Mouse (Mus musculus) forebrain, embryonic 10.5 days (tissue): ENCODE data around the gene Mrpl28. TPM values are rescaled to one million over a fixed set of nuclear protein-coding genes. Genes with fewer than 3 reads are reported as not detected.
"Not testable (repeated sequence)": the region's sequence is repeated elsewhere in the genome, so short reads cannot be mapped to it uniquely, and the experiment has no call there.

ENCODE experiments used
- DNase-seq: peaks from one replicate; pipeline ENCODE4 v3.0.0-alpha.2; 2017; ENCODE audit warnings: low spot score; ENCODE audit errors: extremely low spot score
- H3K27ac ChIP-seq: fragments of 300-500 bp; sonication (generic); 2 replicates; pipeline ENCODE4 v1.5.1; 2016; ENCODE audit warnings: mild to moderate bottlenecking
- H3K27me3 ChIP-seq: fragments of 300-500 bp; sonication (generic); 2 replicates; pipeline ENCODE4 v1.6.1; 2016; ENCODE audit warnings: mild to moderate bottlenecking; ENCODE audit not compliant: poor library complexity, severe bottlenecking
- H3K36me3 ChIP-seq: fragments of 300-500 bp; sonication (generic); replicated peaks from 2 replicates; pipeline ENCODE4 v1.6.1; 2016; ENCODE audit warnings: mild to moderate bottlenecking, moderate library complexity
- H3K4me1 ChIP-seq: fragments of 300-500 bp; sonication (generic); 2 replicates; pipeline ENCODE4 v1.6.1; 2016
- H3K4me3 ChIP-seq: fragments of 300-500 bp; sonication (generic); 2 replicates; pipeline ENCODE4 v1.5.1; 2016; ENCODE audit warnings: mild to moderate bottlenecking, moderate library complexity
- H3K9me3 ChIP-seq: fragments of 300-500 bp; sonication (generic); 2 replicates; pipeline ENCODE4 v1.6.1; 2016; ENCODE audit warnings: mild to moderate bottlenecking, moderate library complexity
- WGBS: fragments of 180-500 bp; shearing (Covaris S2); methylation state at CpG from one replicate; pipeline ENCODE4 v1.1.7; 2016; 5-methylcytosine and 5-hydroxymethylcytosine counted together
- polyA plus RNA-seq: library from polyadenylated mRNA; unstranded; fragments of >200 nt; fragmentation: Nextera tagmentation; extraction: Ambion mirVana; gene quantifications from 2 replicates; pipeline ENCODE4 v1.2.1, GENCODE M21; 2016

Mrpl28 gene
- 318 and 342 TPM in 2 replicates for polyA plus RNA-seq

DNA sequence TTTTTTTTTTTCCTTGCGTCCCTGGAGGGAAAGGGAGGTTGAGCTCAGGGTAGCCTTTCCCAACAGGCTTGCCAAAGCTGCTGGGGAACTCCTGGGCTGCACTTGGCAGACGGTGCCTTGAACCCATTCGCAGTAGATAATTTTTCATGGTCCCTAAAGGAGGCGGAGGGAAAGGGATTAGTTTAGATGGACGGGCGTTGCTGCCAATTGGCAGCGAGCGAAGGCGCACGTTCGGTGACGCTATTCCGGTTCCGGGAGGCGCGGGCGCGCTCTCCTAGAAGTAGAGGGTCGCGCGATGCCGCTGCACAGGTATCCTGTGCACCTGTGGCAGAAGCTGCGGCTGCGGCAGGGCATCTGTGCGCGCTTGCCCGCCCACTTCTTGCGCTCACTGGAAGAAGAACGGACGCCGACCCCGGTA lies at the start of gene Mrpl28:
Gene Mrpl28 (plus strand): TSS at position 234 of the 418 bp plus-strand sequence.
- Histone ChIP-seq H3K4me3 (peak within 1 kb of the TSS; percentile 95), H3K27ac (peak within 1 kb of the TSS; percentile 84), H3K9me3 (no peaks in the 10 kb centered on the region), H3K27me3 (peaks cover 16% of the 10 kb centered on the region), H3K4me1 (peaks cover 32% of the 10 kb centered on the region), H3K36me3 (peaks cover 39% of the 10 kb centered on the region)
- WGBS: under 1% methylated on average over 32 of the region's 32 CpGs
- DNase-seq: peak; percentile 92

DNA sequence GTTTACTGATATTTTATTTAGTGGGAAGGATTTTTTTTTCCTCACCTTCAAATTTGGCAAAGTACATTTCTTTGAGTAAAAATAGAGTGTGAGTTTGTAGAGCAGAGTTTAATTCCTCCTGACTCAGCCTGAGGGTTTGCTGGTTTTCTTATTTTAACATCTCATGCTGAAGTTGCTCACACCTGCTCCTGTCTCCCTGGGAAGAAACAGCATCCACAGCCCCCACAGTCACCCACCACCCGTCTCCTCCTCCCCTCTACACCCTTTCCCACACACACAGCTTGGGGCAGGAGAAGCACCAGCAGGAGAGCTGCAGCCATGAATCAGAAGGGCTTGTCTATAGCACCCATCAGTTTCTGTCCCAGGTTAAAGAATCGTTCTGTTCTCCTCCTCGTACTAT lies 48.1 kb upstream of the Mrpl28 start:
- Histone ChIP-seq H3K4me1 (no peaks in the 10 kb centered on the region), H3K4me3 (no peak overlapping the region), H3K27ac (no peak overlapping the region), H3K27me3 (peaks cover 15% of the 10 kb centered on the region), H3K9me3 (no peaks in the 10 kb centered on the region), H3K36me3 (no peaks in the 10 kb centered on the region)
- WGBS: 78% methylated on average over 3 of the region's 3 CpGs
- DNase-seq: no peak

DNA sequence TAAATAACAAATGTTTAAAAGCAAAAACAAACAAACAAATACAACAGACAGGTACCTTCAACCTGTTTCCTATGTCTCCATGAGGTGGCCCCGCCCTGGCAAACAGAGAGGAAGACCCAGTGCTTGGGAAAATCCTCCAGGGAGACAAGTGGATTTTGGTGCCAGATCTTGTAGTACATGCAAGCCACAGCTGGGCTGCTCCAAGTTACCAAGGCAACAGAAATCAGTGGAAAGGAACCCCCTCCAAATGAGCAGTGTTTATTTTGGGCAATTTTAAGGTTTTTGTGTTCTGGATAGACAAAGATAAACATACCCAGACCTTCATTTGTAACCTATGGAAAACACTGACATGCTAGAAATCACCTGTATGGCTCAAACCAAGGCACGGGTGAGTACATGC lies 44.4 kb upstream of the Mrpl28 start:
- 86% methylated on average over 2 of the region's 2 CpGs for WGBS
- no peak overlapping the region for H3K4me3 ChIP-seq
- no peak overlapping the region for H3K27ac ChIP-seq

DNA sequence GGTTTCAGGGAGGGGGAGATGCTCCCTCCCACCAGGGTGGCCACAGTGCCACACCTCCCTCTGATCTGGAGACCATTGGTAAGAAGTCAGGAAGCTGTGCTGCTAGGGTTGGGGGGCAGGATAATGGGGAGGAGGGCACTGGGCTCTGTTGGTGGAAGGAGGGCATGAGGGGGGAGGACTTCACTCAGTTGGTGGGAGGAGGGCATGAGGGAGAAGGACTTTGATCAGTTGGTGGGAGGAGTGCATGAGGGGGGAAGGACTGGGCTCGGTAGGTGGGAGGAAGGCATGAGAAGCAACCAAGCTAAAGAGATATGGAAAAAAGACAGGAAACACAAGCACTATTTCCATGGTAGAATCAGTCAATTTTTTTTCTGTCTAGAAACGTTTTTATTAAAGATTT lies 42.4 kb upstream of the Mrpl28 start:
- DNase-seq: no peak
- H3K4me3 ChIP-seq: no peak overlapping the region
- no peaks in the 10 kb centered on the region for H3K4me1 ChIP-seq
- no peaks in the 10 kb centered on the region for H3K9me3 ChIP-seq
- peaks cover 25% of the 10 kb centered on the region for H3K36me3 ChIP-seq
- H3K27ac ChIP-seq: no peak overlapping the region
- WGBS: 56% methylated on average over 2 of the region's 2 CpGs
- no peaks in the 10 kb centered on the region for H3K27me3 ChIP-seq

More for the DNA sequence above, 44.4 kb upstream of the Mrpl28 start:
- no peaks in the 10 kb centered on the region for H3K4me1 ChIP-seq
- no peaks in the 10 kb centered on the region for H3K27me3 ChIP-seq
- H3K9me3 ChIP-seq: no peaks in the 10 kb centered on the region
- peaks cover 21% of the 10 kb centered on the region for H3K36me3 ChIP-seq
- no peak for DNase-seq

DNA sequence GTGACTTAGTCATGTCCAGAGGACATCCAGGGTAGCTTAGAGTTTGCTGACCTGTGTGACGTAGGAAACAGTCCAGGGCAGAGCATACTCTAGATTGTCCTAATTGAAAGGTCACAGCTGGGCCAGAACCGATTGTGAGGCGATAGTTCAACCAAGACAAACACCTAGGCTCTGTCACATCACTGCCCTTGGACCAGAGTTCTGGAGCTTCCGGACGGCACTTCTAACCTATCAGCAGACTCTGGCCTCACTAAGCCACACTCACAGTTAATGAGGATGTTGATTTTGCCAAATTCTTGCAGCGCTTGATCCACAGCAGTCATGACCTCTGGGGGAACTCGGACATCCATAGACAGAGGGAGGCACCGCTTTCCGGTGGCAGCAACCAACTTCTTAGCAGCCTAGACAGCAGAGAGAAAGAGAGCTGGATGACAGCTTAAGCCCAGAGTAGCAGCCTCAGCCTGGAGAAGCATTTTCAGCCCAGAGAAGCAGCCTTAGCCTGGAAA lies 36.2 kb upstream of the Mrpl28 start:
- H3K27me3 ChIP-seq: no peaks in the 10 kb centered on the region
- DNase-seq: no peak
- peaks cover 38% of the 10 kb centered on the region for H3K36me3 ChIP-seq
- no peak overlapping the region for H3K4me3 ChIP-seq
- peaks cover 11% of the 10 kb centered on the region for H3K4me1 ChIP-seq
- no peak overlapping the region for H3K27ac ChIP-seq
- no peaks in the 10 kb centered on the region for H3K9me3 ChIP-seq
- 92% methylated on average over 9 of the region's 9 CpGs for WGBS

DNA sequence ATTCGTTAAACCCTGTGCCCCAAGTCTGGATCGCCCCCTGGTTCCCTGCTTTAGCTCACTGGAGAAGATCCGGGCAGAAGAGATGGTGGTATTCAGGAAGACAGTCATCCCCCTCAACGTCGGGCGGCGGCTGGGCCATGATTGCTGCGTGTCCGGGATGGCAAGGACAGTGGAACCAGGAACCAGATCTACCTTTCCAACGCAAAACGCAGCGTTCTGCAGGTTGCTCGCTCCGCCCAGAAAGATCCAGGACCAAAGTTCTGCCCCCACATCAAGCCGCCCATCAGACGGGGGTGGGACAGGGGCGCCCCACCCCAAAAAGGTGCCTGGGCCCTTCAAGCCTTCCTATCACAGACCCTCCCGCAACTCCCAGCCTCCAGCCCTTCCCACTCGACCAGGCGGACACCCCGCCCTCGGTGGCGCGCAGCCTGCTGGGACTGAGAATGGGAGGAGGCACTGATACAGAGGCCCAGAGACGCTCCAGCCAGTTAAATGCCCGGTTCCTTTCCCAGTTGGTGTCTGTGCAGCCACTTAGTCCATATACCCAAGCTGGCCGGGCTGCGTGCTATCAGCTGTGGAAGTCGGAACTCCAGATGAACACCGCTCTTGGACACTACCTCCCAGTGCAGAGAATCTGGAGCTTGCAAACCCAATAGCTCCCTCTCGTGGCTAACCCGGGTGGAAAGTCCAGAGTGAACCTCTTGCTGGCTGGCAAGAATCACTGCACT lies 33.2 kb upstream of the Mrpl28 start, which contains the start of gene Decr2:
Gene Decr2 (minus strand): TSS at position 433 of the 728 bp plus-strand sequence.
- Histone ChIP-seq H3K27me3 (no peaks in the 10 kb centered on the region), H3K4me3 (peak within 1 kb of the TSS; percentile 65), H3K9me3 (no peaks in the 10 kb centered on the region), H3K4me1 (peaks cover 27% of the 10 kb centered on the region), H3K36me3 (peaks cover 41% of the 10 kb centered on the region), H3K27ac (peak within 1 kb of the TSS; percentile 80)
- WGBS: 3% methylated on average over 32 of the region's 32 CpGs
- peak; percentile 85 for DNase-seq

DNA sequence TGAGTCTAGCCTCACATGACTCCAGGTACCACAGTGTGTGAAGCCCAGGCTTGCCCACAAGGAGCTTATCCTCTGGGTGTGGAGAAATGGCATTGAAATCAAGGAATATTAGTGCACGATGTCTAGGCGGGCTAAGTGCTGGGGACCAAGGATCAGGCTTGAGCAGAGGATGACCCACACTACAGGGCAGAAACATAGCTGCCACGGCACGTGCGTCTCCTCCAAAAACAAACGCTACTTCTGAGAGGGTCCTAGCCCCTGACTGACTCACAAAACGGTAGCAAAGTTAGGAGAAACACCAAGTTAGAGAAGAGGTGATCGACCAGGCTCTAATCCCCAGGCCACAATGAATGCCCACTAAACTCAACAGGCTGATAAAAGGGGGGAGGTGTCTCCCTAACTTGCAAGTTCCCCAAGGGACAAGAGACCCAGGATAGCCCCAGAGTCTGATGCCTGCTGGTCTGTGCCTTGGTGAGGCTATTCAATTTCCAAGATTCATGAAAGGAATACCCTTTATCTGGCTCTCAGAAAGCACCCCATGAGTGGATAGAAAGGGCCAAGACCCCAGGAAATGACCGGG lies 28.7 kb upstream of the Mrpl28 start:
- H3K36me3 ChIP-seq: peaks cover 29% of the 10 kb centered on the region
- peaks cover 34% of the 10 kb centered on the region for H3K4me1 ChIP-seq
- 22% methylated on average over 9 of the region's 9 CpGs for WGBS
- no peak for DNase-seq
- peak overlapping the region; percentile 84 for H3K4me3 ChIP-seq
- peak overlapping the region; percentile 98 for H3K27ac ChIP-seq
- H3K9me3 ChIP-seq: no peaks in the 10 kb centered on the region
- H3K27me3 ChIP-seq: no peaks in the 10 kb centered on the region

DNA sequence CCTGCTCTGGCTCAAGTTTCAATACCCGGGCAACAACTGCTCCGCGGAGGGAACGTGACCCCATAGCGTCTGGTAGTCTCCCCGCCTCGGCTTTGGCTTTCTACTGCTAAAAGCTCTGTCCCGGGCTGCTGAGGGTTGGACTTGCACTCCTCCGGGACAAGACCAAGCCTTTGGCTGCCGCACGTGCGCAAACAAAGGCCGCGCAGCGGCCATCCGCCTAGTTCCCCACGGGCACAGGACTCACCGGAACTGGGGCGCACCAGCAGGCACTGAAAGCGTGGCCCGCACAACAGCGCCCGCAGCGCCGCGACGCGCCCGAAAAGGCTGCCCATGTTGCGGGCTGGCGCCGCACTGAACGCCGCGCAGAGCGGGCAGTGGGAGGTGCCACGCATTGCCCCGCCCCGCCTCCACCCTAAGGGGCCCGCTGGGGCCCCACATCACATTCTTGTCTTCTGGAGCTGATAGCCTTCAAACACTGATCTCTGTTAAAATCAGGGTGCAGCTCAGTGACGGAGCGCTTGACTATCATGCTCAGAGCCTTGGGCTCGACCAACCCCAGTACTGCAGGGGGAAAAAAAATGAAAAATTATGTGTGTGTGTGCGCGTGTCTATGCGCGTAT lies 28.1 kb upstream of the Mrpl28 start, which contains the start of gene Nme4:
Gene Nme4 (minus strand): TSS at position 482 of the 620 bp plus-strand sequence.
- peak; percentile 76 for DNase-seq
- no peaks in the 10 kb centered on the region for H3K27me3 ChIP-seq
- H3K27ac ChIP-seq: peak within 1 kb of the TSS; percentile 98
- H3K4me3 ChIP-seq: peak within 1 kb of the TSS; percentile 84
- H3K4me1 ChIP-seq: peaks cover 28% of the 10 kb centered on the region
- WGBS: 4% methylated on average over 47 of the region's 47 CpGs
- no peaks in the 10 kb centered on the region for H3K9me3 ChIP-seq
- H3K36me3 ChIP-seq: peaks cover 29% of the 10 kb centered on the region

DNA sequence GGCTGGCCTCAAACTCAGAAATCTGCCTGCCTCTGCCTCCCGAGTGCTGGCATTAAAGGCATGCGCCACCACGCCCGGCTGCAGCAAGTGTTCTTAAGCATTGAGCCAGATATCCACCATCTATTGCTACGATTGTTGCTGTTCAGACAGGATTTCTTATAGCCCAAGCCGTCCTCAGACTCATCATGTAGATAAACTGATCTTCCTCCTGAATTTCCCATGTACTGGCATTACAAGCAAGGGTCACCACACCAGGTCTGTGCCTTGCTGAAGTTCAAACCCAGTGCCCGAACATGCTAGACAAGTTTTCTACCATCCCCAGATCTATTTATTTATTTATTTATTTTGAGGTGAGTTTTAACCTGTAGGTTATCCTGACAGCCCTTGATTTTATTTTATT lies 24.8 kb upstream of the Mrpl28 start:
- no peak for DNase-seq
- no peak overlapping the region for H3K4me3 ChIP-seq
- WGBS: 93% methylated on average over 7 of the region's 7 CpGs
- no peaks in the 10 kb centered on the region for H3K9me3 ChIP-seq
- peaks cover 33% of the 10 kb centered on the region for H3K4me1 ChIP-seq
- H3K27me3 ChIP-seq: no peaks in the 10 kb centered on the region
- no peak overlapping the region for H3K27ac ChIP-seq
- H3K36me3 ChIP-seq: peaks cover 7% of the 10 kb centered on the region

DNA sequence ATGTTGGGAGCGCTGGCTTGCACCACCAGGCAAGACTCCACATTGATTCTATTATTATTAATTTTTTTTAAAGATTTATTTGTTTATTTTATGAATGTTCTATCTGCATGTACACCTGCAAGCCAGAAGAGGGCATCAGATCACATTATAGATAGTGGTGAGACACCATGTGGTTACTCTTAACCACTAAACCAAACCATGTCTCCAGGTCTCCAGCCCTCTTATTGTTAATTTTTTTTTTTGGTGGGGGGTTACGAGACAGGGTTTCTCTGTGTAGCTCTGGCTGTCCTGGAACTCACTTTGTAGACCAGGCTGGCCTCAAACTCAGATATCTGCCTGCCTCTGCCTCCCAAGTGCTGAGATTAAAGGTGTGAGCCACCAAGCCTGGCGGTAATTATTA lies 24.0 kb upstream of the Mrpl28 start:
- 57% methylated on average over 3 of the region's 3 CpGs for WGBS
- not testable (repeated sequence) for H3K9me3 ChIP-seq, H3K36me3 ChIP-seq, H3K4me3 ChIP-seq, DNase-seq, H3K27ac ChIP-seq, H3K27me3 ChIP-seq
- H3K4me1 ChIP-seq: peaks cover 25% of the 10 kb centered on the region

DNA sequence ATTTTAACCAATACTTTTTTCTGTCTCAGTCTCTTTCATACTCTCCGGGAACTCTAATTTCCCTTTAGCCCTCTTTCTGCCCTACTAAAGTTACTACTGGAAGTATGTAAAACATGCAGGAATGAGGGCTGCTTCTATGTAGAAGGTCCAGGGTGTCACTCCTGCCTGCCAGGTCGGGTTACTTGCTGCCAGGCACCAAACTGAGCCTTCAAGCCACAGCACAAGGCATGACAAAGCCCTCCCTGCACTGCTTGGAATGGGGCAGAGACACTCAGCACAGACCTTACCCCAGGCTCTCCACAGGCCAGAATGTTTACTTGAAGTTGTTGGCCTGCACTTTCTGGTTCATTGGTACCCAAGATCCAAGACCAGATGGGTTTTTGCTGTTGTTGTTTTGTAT lies 23.1 kb upstream of the Mrpl28 start:
- H3K36me3 ChIP-seq: no peaks in the 10 kb centered on the region
- H3K4me3 ChIP-seq: no peak overlapping the region
- no peaks in the 10 kb centered on the region for H3K27me3 ChIP-seq
- peaks cover 16% of the 10 kb centered on the region for H3K4me1 ChIP-seq
- H3K9me3 ChIP-seq: no peaks in the 10 kb centered on the region
- 47% methylated on average over 2 of the region's 2 CpGs for WGBS
- no peak overlapping the region for H3K27ac ChIP-seq
- DNase-seq: no peak

DNA sequence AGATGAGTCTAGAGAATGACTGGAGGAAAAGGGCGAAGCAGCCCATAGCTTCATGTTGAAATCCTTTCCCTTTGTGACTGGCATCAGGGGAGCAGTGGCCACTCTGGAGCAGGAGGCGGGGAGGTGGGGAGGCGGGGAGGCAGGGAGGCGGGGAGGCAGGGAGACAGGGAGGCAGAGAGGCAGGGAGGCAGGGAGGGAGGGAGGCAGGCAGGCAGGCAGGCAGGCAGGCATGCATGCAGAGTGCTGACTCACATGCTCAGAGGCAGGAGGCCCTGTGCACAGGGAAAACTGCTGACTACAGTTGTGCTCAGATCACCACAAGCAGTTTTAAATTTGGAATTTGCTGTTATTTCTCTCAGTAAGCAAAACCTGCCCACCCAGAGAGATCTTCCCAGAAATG lies 21.8 kb upstream of the Mrpl28 start:
- peak overlapping the region; percentile 16; the same call in 1 of the 2 replicates for H3K27ac ChIP-seq
- DNase-seq: no peak
- no peaks in the 10 kb centered on the region for H3K27me3 ChIP-seq
- no peaks in the 10 kb centered on the region for H3K36me3 ChIP-seq
- H3K4me1 ChIP-seq: peaks cover 8% of the 10 kb centered on the region
- 42% methylated on average over 4 of the region's 4 CpGs for WGBS
- H3K4me3 ChIP-seq: no peak overlapping the region
- no peaks in the 10 kb centered on the region for H3K9me3 ChIP-seq

DNA sequence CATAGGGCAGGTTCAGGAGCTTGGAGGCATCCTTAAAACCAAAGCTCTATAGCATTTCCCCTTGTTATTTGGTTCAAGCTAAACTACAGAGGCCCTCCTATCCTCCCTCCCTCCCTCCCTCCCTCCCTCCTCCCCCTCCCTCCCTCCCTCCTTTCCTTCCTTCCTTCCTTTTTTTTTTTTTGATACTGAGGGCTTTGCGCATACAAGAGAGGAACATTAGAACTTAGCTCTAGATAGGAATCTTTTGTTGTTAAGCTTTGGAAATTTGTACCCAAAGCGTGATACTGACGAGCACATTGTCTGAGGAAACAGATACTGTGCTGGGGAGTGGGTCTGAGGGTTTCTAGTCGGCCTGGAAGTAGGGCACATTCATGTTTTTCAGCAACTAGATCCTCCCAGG lies 17.7 kb upstream of the Mrpl28 start:
- peaks cover 12% of the 10 kb centered on the region for H3K4me1 ChIP-seq
- H3K9me3 ChIP-seq: no peaks in the 10 kb centered on the region
- H3K36me3 ChIP-seq: no peaks in the 10 kb centered on the region
- WGBS: 68% methylated on average over 4 of the region's 4 CpGs
- H3K27me3 ChIP-seq: peaks cover 8% of the 10 kb centered on the region
- H3K4me3 ChIP-seq: no peak overlapping the region
- DNase-seq: no peak
- no peak overlapping the region for H3K27ac ChIP-seq
